22 mouse cellular contexts compared by ENCODE assay signal in the genomic region with DNA sequence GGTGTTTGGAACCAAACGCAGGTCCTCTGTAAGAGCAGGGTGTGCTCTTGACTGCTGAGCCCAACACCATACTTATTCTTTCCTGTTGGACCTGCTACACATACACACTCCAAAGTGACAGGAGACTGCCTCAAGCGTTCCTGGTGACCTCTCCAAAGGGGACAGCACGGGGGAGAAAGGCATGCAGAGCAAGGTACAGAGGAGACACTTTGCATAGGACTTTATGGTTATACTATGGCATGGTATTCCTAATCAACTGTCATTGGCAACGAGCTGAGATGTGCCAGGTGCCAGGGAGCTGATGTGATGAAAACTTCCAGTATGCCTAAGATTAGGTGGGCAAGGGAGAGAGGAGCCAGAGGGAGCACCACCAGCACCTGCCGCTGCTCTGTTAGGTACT.
"Had no signal": no experiment of that assay in that cellular context is flagged by ENCODE, and none has a peak within 500 bp of the region (broad histone marks: within the 10 kb centered on the region; RNA-seq: fewer than 3 reads in every experiment).

No protein-coding gene starts in this region.

- ATAC-seq: hindbrain, postnatal 0 days had no signal

- H3K4me1 ChIP-seq: heart, embryonic 15.5 days; hindbrain, embryonic 15.5 days had no signal

- H3K27me3 ChIP-seq: heart, embryonic 13.5 days; heart, embryonic 15.5 days; hindbrain, embryonic 13.5 days; hindbrain, embryonic 15.5 days; limb, embryonic 13.5 days; limb, embryonic 15.5 days; liver, embryonic 13.5 days; liver, embryonic 15.5 days had no signal

- H3K36me3 ChIP-seq: liver, embryonic 15.5 days had no signal

- H3K4me2 ChIP-seq: heart, embryonic 11.5 days; heart, embryonic 13.5 days; heart, embryonic 15.5 days; hindbrain, embryonic 13.5 days; hindbrain, embryonic 15.5 days; limb, embryonic 13.5 days; limb, embryonic 15.5 days; liver, embryonic 11.5 days; liver, embryonic 13.5 days; liver, embryonic 15.5 days had no signal

- DNase-seq: gastrocnemius, adult 2 months; gastrocnemius, postnatal 10 days; gastrocnemius, postnatal 25 days; heart, adult 2 months; heart, postnatal 14 days; heart, postnatal 36 days; kidney, postnatal 10 days; kidney, postnatal 4 days; left cerebral cortex, postnatal 4 days; liver, embryonic 13.5 days had no signal

- H3K9me3 ChIP-seq: heart, embryonic 13.5 days; heart, embryonic 15.5 days; hindbrain, embryonic 13.5 days; hindbrain, embryonic 15.5 days; limb, embryonic 13.5 days; limb, embryonic 15.5 days; liver, embryonic 13.5 days; liver, embryonic 15.5 days had no signal

- H3K27ac ChIP-seq: gastrocnemius, adult 2 months; heart, adult 2 months; heart, embryonic 13.5 days; heart, embryonic 15.5 days; hindbrain, embryonic 13.5 days; hindbrain, embryonic 15.5 days; hindbrain, postnatal 0 days; layer of hippocampus, adult 2 months; left cerebral cortex, adult 2 months; limb, embryonic 13.5 days; limb, embryonic 15.5 days; liver, embryonic 13.5 days; liver, embryonic 15.5 days had no signal

- H3K4me3 ChIP-seq: gastrocnemius, adult 2 months; heart, adult 2 months; heart, embryonic 13.5 days; heart, embryonic 15.5 days; hindbrain, embryonic 13.5 days; hindbrain, embryonic 15.5 days; layer of hippocampus, adult 2 months; left cerebral cortex, adult 2 months; limb, embryonic 13.5 days; limb, embryonic 15.5 days; liver, embryonic 13.5 days; liver, embryonic 15.5 days had no signal

- H3K9ac ChIP-seq: heart, embryonic 13.5 days; heart, embryonic 15.5 days; hindbrain, embryonic 13.5 days; hindbrain, embryonic 15.5 days; limb, embryonic 13.5 days; limb, embryonic 15.5 days; liver, embryonic 13.5 days; liver, embryonic 15.5 days had no signal
